Mouse (Mus musculus) kidney, postnatal 0 days (tissue): Measurements from ENCODE around the gene Selenop. TPM values are rescaled to one million over a fixed set of nuclear protein-coding genes. Genes with fewer than 3 reads are reported as not detected.

Experiments
- ATAC-seq: fragments of 200-750 bp; cut with Nextera tagmentation; replicated peaks from 2 replicates; pipeline ENCODE4 v1.8.0; 2017; ENCODE audit warnings: low read depth, moderate number of reproducible peaks, moderate TSS enrichment, moderate library complexity; ENCODE audit not compliant: low FRiP score
- DNase-seq: peaks from one replicate; pipeline ENCODE4 v3.0.0-alpha.2; 2016; ENCODE audit warnings: low spot score
- H3K27ac ChIP-seq: fragments of 300-500 bp; sonication (generic); 2 replicates; pipeline ENCODE4 v1.5.1; 2014; ENCODE audit warnings: mild to moderate bottlenecking
- H3K27me3 ChIP-seq: fragments of 300-500 bp; sonication (generic); 2 replicates; pipeline ENCODE4 v1.6.1; 2014; ENCODE audit warnings: low read length, mixed read lengths; ENCODE audit not compliant: insufficient read depth
- H3K36me3 ChIP-seq: fragments of 300-500 bp; sonication (generic); 2 replicates; pipeline ENCODE4 v1.6.1; 2014; ENCODE audit warnings: low read length, mixed read lengths; ENCODE audit not compliant: insufficient read depth
- H3K4me1 ChIP-seq: fragments of 300-500 bp; sonication (generic); replicated peaks from 2 replicates; pipeline ENCODE4 v1.6.1; 2014; ENCODE audit warnings: antibody characterized with exemption, low read length, mixed read lengths; ENCODE audit not compliant: insufficient read depth
- H3K4me2 ChIP-seq: fragments of 300-500 bp; sonication (generic); 2 replicates; pipeline ENCODE4 v1.6.1; 2014; ENCODE audit warnings: mild to moderate bottlenecking, low read length, moderate library complexity, mixed read lengths
- H3K4me3 ChIP-seq: fragments of 300-500 bp; sonication (generic); replicated peaks from 2 replicates; pipeline ENCODE4 v1.5.1; 2014; ENCODE audit warnings: low read depth, low read length
- H3K9ac ChIP-seq: fragments of 300-500 bp; sonication (generic); 2 replicates; pipeline ENCODE4 v1.6.1; 2014; ENCODE audit warnings: low read depth, low read length
- H3K9me3 ChIP-seq: fragments of 300-500 bp; sonication (generic); replicated peaks from 2 replicates; pipeline ENCODE4 v1.6.1; 2016; ENCODE audit warnings: low read length, inconsistent platforms, mixed read lengths
- CTCF ChIP-seq: IDR thresholded peaks from 2 replicates; pipeline ENCODE4 v1.5.1; 2016; ENCODE audit warnings: antibody characterized with exemption, low read depth, mild to moderate bottlenecking, moderate library complexity
- WGBS: fragments of 180-500 bp; shearing (Covaris S2); extraction: QIAGEN DNeasy Blood & Tissue Kit; methylation state at CpG from one replicate; pipeline ENCODE4 v1.1.7; 2014; 5-methylcytosine and 5-hydroxymethylcytosine counted together
- polyA plus RNA-seq: library from polyadenylated mRNA; unstranded; fragments of >200 nt; fragmentation: Nextera tagmentation; extraction: Ambion mirVana; gene quantifications from 2 replicates; pipeline ENCODE4 v1.2.1, GENCODE M21; 2015

The Selenop gene
- polyA plus RNA-seq, 1 experiment from 2014 or later: 225 TPM

DNA sequence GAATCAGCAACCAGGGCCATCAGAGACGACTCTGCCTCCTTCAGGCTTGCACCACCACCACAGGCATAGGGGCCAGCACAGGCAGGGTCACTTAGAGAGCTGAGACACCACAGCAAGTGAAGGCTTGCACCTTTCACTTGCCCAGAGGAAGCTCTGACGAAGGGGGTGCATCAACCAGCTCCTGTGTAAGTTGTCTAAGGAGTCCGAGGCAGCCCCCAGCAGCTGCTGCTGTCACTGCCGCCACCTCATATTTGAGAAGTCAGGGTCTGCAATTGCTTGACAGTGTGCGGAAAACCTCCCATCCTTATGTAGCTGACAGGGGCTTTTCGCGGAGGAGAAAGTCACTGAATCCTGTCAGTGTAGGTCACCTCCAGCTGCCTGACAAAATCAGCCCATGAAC, 10.9 kb downstream of the Selenop start:
- 81% methylated on average over 7 of the region's 7 CpGs for WGBS
- ATAC-seq (no peak), DNase-seq (no peak)
- Histone ChIP-seq H3K36me3 (peaks cover 9% of the 10 kb centered on the region), H3K27me3 (no peaks in the 10 kb centered on the region), H3K9ac (no peak overlapping the region), H3K9me3 (no peaks in the 10 kb centered on the region), H3K27ac (no peak overlapping the region), H3K4me1 (no peaks in the 10 kb centered on the region), H3K4me3 (no peak overlapping the region), H3K4me2 (no peak overlapping the region)
- TF ChIP-seq CTCF: no peak

DNA sequence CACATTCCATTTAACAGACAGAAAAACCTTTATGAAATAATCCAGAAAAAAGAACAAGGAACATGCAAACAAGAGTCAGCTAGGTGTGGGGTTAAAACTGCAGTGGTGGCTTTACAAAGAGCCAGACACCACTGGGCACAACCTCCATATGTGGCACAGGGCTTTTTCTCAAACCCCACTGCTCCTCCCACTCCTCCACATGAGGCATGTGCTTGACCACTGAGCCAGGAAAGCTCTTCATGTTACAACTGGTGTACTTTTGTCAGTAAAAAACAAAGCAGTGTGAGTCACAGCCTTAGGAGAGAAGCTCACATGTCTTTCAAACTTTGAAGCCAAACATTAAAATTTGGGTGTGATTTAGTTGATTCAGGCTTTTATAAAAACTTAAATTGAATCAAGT, 12.9 kb downstream of the Selenop start:
- Histone ChIP-seq H3K27me3 (no peaks in the 10 kb centered on the region), H3K9ac (no peak overlapping the region), H3K4me1 (no peaks in the 10 kb centered on the region), H3K4me3 (no peak overlapping the region), H3K27ac (no peak overlapping the region), H3K4me2 (no peak overlapping the region), H3K36me3 (peaks cover 9% of the 10 kb centered on the region), H3K9me3 (no peaks in the 10 kb centered on the region)
- no peak for ATAC-seq
- no peak for TF ChIP-seq CTCF
- DNase-seq: no peak

DNA sequence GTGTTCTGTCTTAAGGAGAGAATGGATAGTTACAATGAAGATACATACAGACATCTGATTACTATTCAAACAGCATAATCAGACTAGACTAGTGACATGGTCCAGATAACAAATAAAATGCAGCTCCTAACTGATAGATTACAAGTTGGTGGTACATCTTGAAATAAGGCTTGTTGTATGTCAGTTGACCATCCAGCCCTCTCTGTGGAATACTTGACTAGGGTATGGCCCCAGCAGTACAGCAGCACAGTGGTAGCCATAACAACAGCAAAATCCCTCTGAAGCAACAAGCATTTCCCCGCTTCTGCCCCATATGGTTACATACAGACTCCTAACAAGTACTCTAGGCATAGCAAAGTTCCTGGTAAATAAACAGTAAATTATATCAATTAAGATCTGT, 13.4 kb downstream of the Selenop start:
- no peak overlapping the region for H3K27ac ChIP-seq
- H3K4me2 ChIP-seq: no peak overlapping the region
- H3K27me3 ChIP-seq: no peaks in the 10 kb centered on the region
- H3K4me3 ChIP-seq: no peak overlapping the region
- ATAC-seq (no peak), DNase-seq (no peak)
- H3K36me3 ChIP-seq: peaks cover 9% of the 10 kb centered on the region
- H3K9me3 ChIP-seq: no peaks in the 10 kb centered on the region
- TF ChIP-seq CTCF: no peak
- no peak overlapping the region for H3K9ac ChIP-seq
- no peaks in the 10 kb centered on the region for H3K4me1 ChIP-seq
- 96% methylated on average over 1 of the region's 1 CpGs for WGBS

DNA sequence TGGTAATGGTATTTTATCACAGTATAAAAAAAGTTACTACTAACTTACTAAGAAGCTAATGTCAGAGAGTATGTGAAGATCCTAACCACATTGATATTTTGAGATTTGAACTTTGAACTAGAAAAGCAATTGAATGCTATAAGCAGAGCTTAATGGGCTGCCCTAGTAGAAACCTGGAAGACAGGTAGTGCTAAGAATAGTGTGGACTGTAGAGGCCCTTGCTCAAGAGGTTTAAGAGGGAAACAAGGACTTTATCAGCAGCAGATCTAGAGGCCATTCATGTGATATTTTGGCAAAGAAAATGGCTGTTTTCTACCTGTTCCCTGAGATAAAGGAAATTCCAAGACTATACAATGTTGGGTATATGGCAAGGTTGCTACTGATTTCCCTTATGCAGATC, 17.7 kb downstream of the Selenop start:
- Histone ChIP-seq H3K4me2 (no peak overlapping the region), H3K36me3 (no peaks in the 10 kb centered on the region), H3K27ac (no peak overlapping the region), H3K9me3 (no peaks in the 10 kb centered on the region), H3K4me3 (no peak overlapping the region), H3K4me1 (no peaks in the 10 kb centered on the region), H3K9ac (no peak overlapping the region), H3K27me3 (no peaks in the 10 kb centered on the region)
- ATAC-seq (no peak), DNase-seq (no peak)
- TF ChIP-seq CTCF: no peak

DNA sequence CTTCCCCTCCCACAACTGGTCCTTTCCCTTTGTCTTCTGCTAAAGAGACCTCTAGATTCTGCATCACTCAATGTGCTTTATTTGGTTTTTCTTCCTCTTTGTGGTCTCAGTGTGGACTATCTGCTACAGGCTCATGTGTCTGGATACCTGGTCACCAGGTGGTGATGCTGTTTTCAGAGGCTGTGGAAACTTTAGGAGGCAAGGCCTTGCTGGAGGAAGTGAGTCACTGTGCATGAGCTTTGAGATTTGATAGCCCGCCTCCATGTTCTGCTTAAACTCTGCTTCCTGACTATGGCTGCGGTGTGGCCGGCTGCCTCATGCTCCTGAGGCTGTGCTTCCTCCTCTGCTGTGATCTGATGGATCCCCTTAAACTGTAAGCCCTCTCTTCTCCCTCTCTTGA, 22.1 kb downstream of the Selenop start:
- H3K4me3 ChIP-seq: no peak overlapping the region
- no peaks in the 10 kb centered on the region for H3K4me1 ChIP-seq
- H3K27ac ChIP-seq: no peak overlapping the region
- 92% methylated on average over 3 of the region's 3 CpGs for WGBS
- H3K9ac ChIP-seq: no peak overlapping the region
- H3K9me3 ChIP-seq: no peaks in the 10 kb centered on the region
- no peaks in the 10 kb centered on the region for H3K36me3 ChIP-seq
- no peaks in the 10 kb centered on the region for H3K27me3 ChIP-seq
- no peak for TF ChIP-seq CTCF
- DNase-seq (no peak), ATAC-seq (no peak)
- no peak overlapping the region for H3K4me2 ChIP-seq

DNA sequence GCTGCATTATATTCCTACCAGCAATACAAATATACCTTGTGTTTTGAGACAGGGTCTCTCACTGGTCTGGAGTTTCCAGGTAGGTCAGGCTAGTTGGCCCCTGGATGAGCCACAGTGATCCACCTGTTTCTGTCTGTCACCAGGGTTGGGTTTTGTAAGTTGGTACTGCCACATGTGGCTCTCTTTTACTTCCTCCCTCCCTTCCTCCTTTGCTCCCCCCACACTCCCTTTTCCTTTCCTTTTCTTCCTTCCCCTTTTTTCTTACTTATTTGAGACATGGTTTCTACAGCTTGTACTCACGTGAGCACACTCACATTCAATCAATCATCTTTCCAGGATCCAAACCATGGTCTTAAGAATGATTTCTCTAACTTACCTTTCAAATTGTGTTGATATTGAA, 25.1 kb downstream of the Selenop start:
- Histone ChIP-seq H3K4me3 (no peak overlapping the region), H3K4me1 (no peaks in the 10 kb centered on the region), H3K9me3 (no peaks in the 10 kb centered on the region), H3K9ac (no peak overlapping the region), H3K27ac (no peak overlapping the region), H3K36me3 (no peaks in the 10 kb centered on the region), H3K4me2 (no peak overlapping the region), H3K27me3 (no peaks in the 10 kb centered on the region)
- 58% methylated on average over 1 of the region's 1 CpGs for WGBS
- DNase-seq (no peak), ATAC-seq (no peak)
- no peak for TF ChIP-seq CTCF

DNA sequence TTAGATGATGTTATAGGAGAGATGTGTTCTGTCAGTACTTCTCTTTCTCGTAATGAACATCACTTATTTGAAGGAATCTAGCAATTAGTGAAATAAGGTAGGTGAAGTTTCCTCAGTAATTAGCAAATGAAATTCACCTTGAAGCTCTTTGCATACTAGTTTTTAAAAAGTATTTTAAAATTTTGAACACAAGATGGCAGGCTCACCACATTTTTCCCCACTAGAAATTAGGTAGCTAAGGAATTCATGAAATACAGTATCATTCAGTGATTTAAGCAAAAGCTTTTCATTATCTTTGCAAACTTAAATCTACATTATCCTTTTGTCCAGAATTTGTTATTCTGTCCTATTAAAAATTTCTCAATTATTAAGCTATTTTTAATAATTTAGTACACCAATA, 27.6 kb downstream of the Selenop start:
- H3K4me2 ChIP-seq: no peak overlapping the region
- peak; percentile 61 for DNase-seq
- H3K36me3 ChIP-seq: no peaks in the 10 kb centered on the region
- no peak overlapping the region for H3K9ac ChIP-seq
- H3K27me3 ChIP-seq: no peaks in the 10 kb centered on the region
- 84% methylated on average over 1 of the region's 1 CpGs for WGBS
- H3K27ac ChIP-seq: no peak overlapping the region
- H3K9me3 ChIP-seq: no peaks in the 10 kb centered on the region
- no peak for ATAC-seq
- no peaks in the 10 kb centered on the region for H3K4me1 ChIP-seq
- H3K4me3 ChIP-seq: no peak overlapping the region
- TF ChIP-seq CTCF: peak; percentile 56
